7 mouse cellular contexts compared by ENCODE assay signal in the genomic region with DNA sequence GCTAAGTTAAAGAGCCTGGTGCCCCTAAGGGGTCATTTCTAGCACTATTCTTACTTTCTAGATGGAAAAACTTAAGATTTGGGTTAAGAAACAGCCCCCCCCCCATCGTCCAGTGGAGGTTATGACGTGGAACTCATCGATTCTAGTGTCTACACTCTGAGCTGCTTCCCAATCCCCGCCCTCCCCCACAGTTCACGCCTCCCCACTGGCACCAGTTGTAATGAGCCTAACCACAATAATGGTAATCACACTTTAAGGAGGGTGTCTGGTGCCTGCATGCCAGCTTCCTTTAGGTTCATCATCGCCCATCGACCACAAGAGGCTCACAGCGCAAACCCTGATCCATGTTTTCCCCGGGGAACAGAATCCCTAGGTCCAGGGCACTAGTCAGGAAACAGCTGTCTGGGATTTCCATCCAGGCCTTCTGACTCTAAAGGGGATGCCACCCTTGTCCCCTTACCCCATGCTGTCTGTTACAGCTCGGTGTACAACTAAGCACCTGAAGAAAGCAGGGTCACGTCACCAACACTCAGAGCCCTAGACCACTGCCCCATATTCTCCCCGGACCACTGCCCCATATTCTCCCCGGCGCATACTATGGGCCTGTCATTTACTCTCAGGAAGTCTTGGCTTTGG. TPM values are rescaled to one million over a fixed set of nuclear protein-coding genes. Genes with fewer than 3 reads are reported as not detected.
DNase-seq lines count a peak whose midpoint lies in the region; ATAC-seq and TF ChIP-seq lines count a peak whose summit lies in the region.

No protein-coding gene starts in this region.

- no peak for TF ChIP-seq EP300 in lung, postnatal 0 days (IDR thresholded peaks at IDR 0.05)

- H3K4me3 ChIP-seq in lung, postnatal 0 days (ENCODE audit: low read depth, low read length), result peak overlapping the region; percentile 99; the same call in 1 of the 2 replicates
- H3K4me3 ChIP-seq in forebrain, embryonic 11.5 days (ENCODE audit: low read depth, low read length), result peak overlapping the region; percentile 93
- peak overlapping the region; percentile 100 for H3K4me3 ChIP-seq in limb, embryonic 14.5 days (replicated peaks; ENCODE audit: low read length)
- peak overlapping the region; percentile 79 for H3K4me3 ChIP-seq in stomach, embryonic 15.5 days (replicated peaks)

- peak overlapping the region; percentile 85 for H3K4me2 ChIP-seq in lung, postnatal 0 days (replicated peaks; ENCODE audit: low read depth, low read length)
- peak overlapping the region; percentile 61 for H3K4me2 ChIP-seq in forebrain, embryonic 11.5 days (ENCODE audit: low read depth, low read length, severe bottlenecking)
- peak overlapping the region; percentile 95 for H3K4me2 ChIP-seq in limb, embryonic 14.5 days (replicated peaks; ENCODE audit: low read depth, low read length, severe bottlenecking)
- H3K4me2 ChIP-seq in stomach, embryonic 15.5 days, result peak overlapping the region; percentile 75

- intact Hi-C loops in gastrocnemius, postnatal 14 days (cut with DNase I; ENCODE audit: low total_unique reads), result no loop called here

- no peaks in the 10 kb centered on the region for H3K36me3 ChIP-seq in lung, postnatal 0 days (ENCODE audit: insufficient read depth, low read length)
- H3K36me3 ChIP-seq in forebrain, embryonic 11.5 days (ENCODE audit: control insufficient read depth, insufficient read depth, low read length), result no peaks in the 10 kb centered on the region; the same call in 1 of the 2 replicates
- H3K36me3 ChIP-seq in limb, embryonic 14.5 days (ENCODE audit: control insufficient read depth, insufficient read depth, low read length), result peaks cover 18% of the 10 kb centered on the region
- H3K36me3 ChIP-seq in stomach, embryonic 15.5 days, result no peaks in the 10 kb centered on the region

- H3K4me1 ChIP-seq in lung, postnatal 0 days (ENCODE audit: insufficient read depth, low read depth, low read length), result peaks cover 20% of the 10 kb centered on the region
- H3K4me1 ChIP-seq in forebrain, embryonic 11.5 days (replicated peaks; ENCODE audit: control insufficient read depth, insufficient read depth, low read length), result peaks cover 23% of the 10 kb centered on the region
- H3K4me1 ChIP-seq in limb, embryonic 14.5 days (ENCODE audit: control insufficient read depth, insufficient read depth, low read length), result peaks cover 48% of the 10 kb centered on the region
- H3K4me1 ChIP-seq in stomach, embryonic 15.5 days, result peaks cover 48% of the 10 kb centered on the region

- H3K27me3 ChIP-seq in lung, postnatal 0 days (replicated peaks; ENCODE audit: insufficient read depth, low read length), result no peaks in the 10 kb centered on the region
- no peaks in the 10 kb centered on the region for H3K27me3 ChIP-seq in forebrain, embryonic 11.5 days (ENCODE audit: control insufficient read depth, insufficient read depth, low read length)
- no peaks in the 10 kb centered on the region for H3K27me3 ChIP-seq in limb, embryonic 14.5 days (ENCODE audit: control insufficient read depth, insufficient read depth, low read length)
- H3K27me3 ChIP-seq in stomach, embryonic 15.5 days (replicated peaks), result no peaks in the 10 kb centered on the region

- no peak for ATAC-seq in lung, postnatal 0 days
- no peak for ATAC-seq in forebrain, embryonic 11.5 days (replicated peaks; ENCODE audit: low FRiP score)
- no peak for ATAC-seq in limb, embryonic 14.5 days (ENCODE audit: low FRiP score, low read depth)
- no peak for ATAC-seq in stomach, embryonic 15.5 days (ENCODE audit: insufficient read depth, low FRiP score, low read depth)

- no peaks in the 10 kb centered on the region for H3K9me3 ChIP-seq in lung, postnatal 0 days (ENCODE audit: low read length)
- H3K9me3 ChIP-seq in forebrain, embryonic 11.5 days (ENCODE audit: control insufficient read depth, low read length), result no peaks in the 10 kb centered on the region
- no peaks in the 10 kb centered on the region for H3K9me3 ChIP-seq in limb, embryonic 14.5 days (ENCODE audit: control insufficient read depth, low read length)
- no peaks in the 10 kb centered on the region for H3K9me3 ChIP-seq in stomach, embryonic 15.5 days

- TF ChIP-seq POLR2A in limb, embryonic 14.5 days (IDR thresholded peaks at IDR 0.05; ENCODE audit: borderline replicate concordance, extremely low read depth, insufficient read depth, insufficient read length), result no peak

- peak overlapping the region; percentile 97; the same call in 1 of the 2 replicates for H3K9ac ChIP-seq in lung, postnatal 0 days (replicated peaks; ENCODE audit: low read depth)
- H3K9ac ChIP-seq in forebrain, embryonic 11.5 days (ENCODE audit: low read length), result no peak overlapping the region
- H3K9ac ChIP-seq in limb, embryonic 14.5 days (ENCODE audit: low read depth, low read length, severe bottlenecking), result peak overlapping the region; percentile 93; the same call in 1 of the 2 replicates
- 0 out of 2 replicates have a peak overlapping the region, but pooled peaks have one; percentile 91 for H3K9ac ChIP-seq in stomach, embryonic 15.5 days

- TF ChIP-seq CTCF in lung, postnatal 0 days (IDR thresholded peaks at IDR 0.05), result no peak

- 0 out of 2 replicates have a peak overlapping the region, but pooled peaks have one; percentile 66 for H3K27ac ChIP-seq in lung, postnatal 0 days (ENCODE audit: low read length)
- no peak overlapping the region for H3K27ac ChIP-seq in forebrain, embryonic 11.5 days (ENCODE audit: low read depth, low read length)
- no peak overlapping the region for H3K27ac ChIP-seq in limb, embryonic 14.5 days (replicated peaks; ENCODE audit: low read depth, low read length)
- no peak overlapping the region for H3K27ac ChIP-seq in stomach, embryonic 15.5 days

- DNase-seq in lung, postnatal 0 days (ENCODE audit: low spot score), result no peak
- DNase-seq in lung, adult 18-20 months, result no peak
- no peak for DNase-seq in forebrain, embryonic 11.5 days (ENCODE audit: low spot score)
- DNase-seq in limb, embryonic 14.5 days (ENCODE audit: low spot score), result no peak
- no peak for DNase-seq in adrenal gland, adult (ENCODE audit: inconsistent age in 2 of 2, low spot score in 1 of 2)
- no peak for DNase-seq in gastrocnemius, postnatal 14 days

- 58% methylated on average over 14 of the region's 14 CpGs for WGBS in lung, postnatal 0 days
- 79% methylated on average over 14 of the region's 14 CpGs for WGBS in forebrain, embryonic 11.5 days
- 75% methylated on average over 14 of the region's 14 CpGs for WGBS in limb, embryonic 14.5 days
- WGBS in stomach, embryonic 15.5 days, result 72% methylated on average over 14 of the region's 14 CpGs

RNA-seq across cellular contexts. Expression of a gene that starts 2.4 kb away (rescaled TPM):
- 27.2 and 33.3 TPM in 2 replicates for polyA plus RNA-seq in lung, postnatal 0 days (2015; fragmentation: Nextera tagmentation; extraction: Ambion mirVana)
- 80.6 and 83.5 TPM in 2 replicates for polyA plus RNA-seq in forebrain, embryonic 11.5 days (2014; fragmentation: Nextera tagmentation; extraction: Ambion mirVana)
- 113 and 119 TPM in 2 replicates for polyA plus RNA-seq in limb, embryonic 14.5 days (2012; rRNA removed)
- 58.3 and 68.4 TPM in 2 replicates for polyA plus RNA-seq in limb, embryonic 14.5 days (2014; fragmentation: Nextera tagmentation; extraction: Ambion mirVana)
- 34.1 and 36.9 TPM in 2 replicates for polyA plus RNA-seq in stomach, embryonic 15.5 days (2015; fragmentation: Nextera tagmentation; extraction: Ambion mirVana)
- 100 to 1,000 TPM; 165 to 201 TPM for total RNA-seq in gastrocnemius, postnatal 14 days (2021)

RNA-seq across cellular contexts. Expression of a gene that starts 8.4 kb away (rescaled TPM):
- 95.9 and 97.9 TPM in 2 replicates for polyA plus RNA-seq in lung, postnatal 0 days (2015; fragmentation: Nextera tagmentation; extraction: Ambion mirVana)
- polyA plus RNA-seq in forebrain, embryonic 11.5 days (2014; fragmentation: Nextera tagmentation; extraction: Ambion mirVana), result 23.3 and 25.7 TPM in 2 replicates
- 93.6 and 113 TPM in 2 replicates for polyA plus RNA-seq in limb, embryonic 14.5 days (2012; rRNA removed)
- polyA plus RNA-seq in limb, embryonic 14.5 days (2014; fragmentation: Nextera tagmentation; extraction: Ambion mirVana), result 34.5 and 38.3 TPM in 2 replicates
- 91.7 and 97.1 TPM in 2 replicates for polyA plus RNA-seq in stomach, embryonic 15.5 days (2015; fragmentation: Nextera tagmentation; extraction: Ambion mirVana)
- total RNA-seq in gastrocnemius, postnatal 14 days (2021), result 10 to 100 TPM; 22.2 to 24.3 TPM

RNA-seq across cellular contexts. Expression of a gene that starts 32.8 kb away (rescaled TPM):
- 1.4 and 1.9 TPM in 2 replicates for polyA plus RNA-seq in lung, postnatal 0 days (2015; fragmentation: Nextera tagmentation; extraction: Ambion mirVana)
- polyA plus RNA-seq in forebrain, embryonic 11.5 days (2014; fragmentation: Nextera tagmentation; extraction: Ambion mirVana), result 18.0 and 20.4 TPM in 2 replicates
- 50.3 and 57.4 TPM in 2 replicates for polyA plus RNA-seq in limb, embryonic 14.5 days (2012; rRNA removed)
- 74.6 and 75.4 TPM in 2 replicates for polyA plus RNA-seq in limb, embryonic 14.5 days (2014; fragmentation: Nextera tagmentation; extraction: Ambion mirVana)
- 13.4 and 14.2 TPM in 2 replicates for polyA plus RNA-seq in stomach, embryonic 15.5 days (2015; fragmentation: Nextera tagmentation; extraction: Ambion mirVana)
- total RNA-seq in gastrocnemius, postnatal 14 days (2021), result 1 to 10 TPM; 4.7 to 5.6 TPM

RNA-seq across cellular contexts. Expression of a gene that starts 51.2 kb away (rescaled TPM):
- 98.6 and 112 TPM in 2 replicates for polyA plus RNA-seq in lung, postnatal 0 days (2015; fragmentation: Nextera tagmentation; extraction: Ambion mirVana)
- 251 and 263 TPM in 2 replicates for polyA plus RNA-seq in forebrain, embryonic 11.5 days (2014; fragmentation: Nextera tagmentation; extraction: Ambion mirVana)
- 168 and 191 TPM in 2 replicates for polyA plus RNA-seq in limb, embryonic 14.5 days (2012; rRNA removed)
- polyA plus RNA-seq in limb, embryonic 14.5 days (2014; fragmentation: Nextera tagmentation; extraction: Ambion mirVana), result 204 and 229 TPM in 2 replicates
- 182 and 203 TPM in 2 replicates for polyA plus RNA-seq in stomach, embryonic 15.5 days (2015; fragmentation: Nextera tagmentation; extraction: Ambion mirVana)
- total RNA-seq in gastrocnemius, postnatal 14 days (2021), result 10 to 100 TPM; 92.1 to 99.3 TPM
